8 mouse cellular contexts compared by ENCODE assay signal in genomic region chr4:57451896-57452295, GRCm38 (mm10). TPM values are rescaled to one million over a fixed set of nuclear protein-coding genes. Genes with fewer than 3 reads are reported as not detected.
DNase-seq lines count a peak whose midpoint lies in the region; ATAC-seq and TF ChIP-seq lines count a peak whose summit lies in the region.

No protein-coding gene starts in this region.

- H3K9me3 ChIP-seq in ES-E14 (ENCODE audit: control insufficient read depth, insufficient read depth, low read depth, low read length): no peaks in the 10 kb centered on the region

- no peak for ATAC-seq in megakaryocyte-erythroid progenitor cell, adult 5-6 weeks (replicated peaks; ENCODE audit: low FRiP score, low TSS enrichment, poor library complexity, severe bottlenecking)

- in situ Hi-C loops in ES-E14 (cut with MboI; ENCODE audit: low sequenced_read_pairs in 2 of 2, unreplicated experiment in 2 of 2): no loop called here

- H3K36me3 ChIP-seq in ES-E14 (ENCODE audit: control insufficient read depth, insufficient read depth, low read length, poor library complexity, severe bottlenecking): no peaks in the 10 kb centered on the region

- peak in 1 of 2 experiments; percentile 35 for DNase-seq in layer of hippocampus, adult 2 months (ENCODE audit: low spot score in 2 of 2)
- no peak for DNase-seq in layer of hippocampus, postnatal 14 days (ENCODE audit: low spot score in 2 of 2)
- peak; percentile 47 for DNase-seq in ES-E14 (ENCODE audit: low read depth, low spot score)
- peak; percentile 2 for DNase-seq in c-Kit-positive CD71-positive TER-119-negative erythroid progenitor cells, embryonic 14.5 days (ENCODE audit: low read depth)
- peak; percentile 53 for DNase-seq in gastrocnemius, postnatal 10 days
- peak; percentile 63 to 66 for DNase-seq in kidney, postnatal 25 days
- DNase-seq in naive thymus-derived CD4-positive, alpha-beta T cell, adult 2 months (ENCODE audit: low read depth): peak; percentile 32

- H3K27ac ChIP-seq in layer of hippocampus, adult 2 months: no peak overlapping the region
- H3K27ac ChIP-seq in ES-E14 (ENCODE audit: insufficient read depth, low read depth, low read length, poor library complexity, severe bottlenecking): no peak overlapping the region

- H3K4me3 ChIP-seq in layer of hippocampus, adult 2 months: no peak overlapping the region
- no peak overlapping the region for H3K4me3 ChIP-seq in ES-E14 (ENCODE audit: insufficient read depth in 1 of 2, low read depth in 1 of 2, low read length in 2 of 2, poor library complexity in 1 of 2, severe bottlenecking in 1 of 2)

- peak; percentile 79 for TF ChIP-seq CTCF in layer of hippocampus, adult 2 months (conservative IDR thresholded peaks at IDR 0.05)

- no peaks in the 10 kb centered on the region for H3K4me1 ChIP-seq in ES-E14 (ENCODE audit: control insufficient read depth in 2 of 2, insufficient read depth in 2 of 2, low read length in 2 of 2, poor library complexity in 1 of 2)

- no peak overlapping the region for H3K9ac ChIP-seq in ES-E14 (ENCODE audit: insufficient read depth, low read depth, low read length, poor library complexity, severe bottlenecking)

TF ChIP-seq in ES-E14, 5 proteins besides CTCF, POLR2A, EP300 and RAD21:
- TF ChIP-seq HCFC1 (IDR thresholded peaks at IDR 0.05; ENCODE audit: borderline replicate concordance, insufficient read depth, low read length) (no peak), CHD2 (IDR thresholded peaks at IDR 0.05; ENCODE audit: low read depth, low read length) (no peak), ZNF384 (IDR thresholded peaks at IDR 0.05; ENCODE audit: low read depth, low read length) (no peak), ZC3H11A (IDR thresholded peaks at IDR 0.05; ENCODE audit: borderline replicate concordance, low read depth, low read length) (no peak), MAFK (IDR thresholded peaks at IDR 0.05; ENCODE audit: insufficient read depth, low read depth, low read length) (no peak)

RNA-seq across cellular contexts. Expression of gene Palm2, which starts 17.8 kb away (rescaled TPM):
- 10 to 100 TPM; 58.1 to 60.8 TPM for total RNA-seq in layer of hippocampus, adult 2 months (2021)
- 10 to 100 TPM; 48.6 to 57.0 TPM for total RNA-seq in layer of hippocampus, postnatal 14 days (2021)
- 1.8 and 2.2 TPM in 2 replicates for total RNA-seq in ES-E14 (2012; rRNA removed)
- 1 to 10 TPM; 4.1 to 9.1 TPM for total RNA-seq in gastrocnemius, postnatal 10 days (2021)
- total RNA-seq in megakaryocyte-erythroid progenitor cell, adult 5-6 weeks (2014; fragmentation: Nextera tagmentation): not detected in 2 replicates
- total RNA-seq in megakaryocyte-erythroid progenitor cell, adult 5-6 weeks (2017): not detected in 2 replicates

Comparison
In these comparisons a context has a peak if more than half of its experiments do, and no peak if none do; other contexts are left out.
1. DNase-seq: peak in ES-E14 (single experiment), c-Kit-positive CD71-positive TER-119-negative erythroid progenitor cells, embryonic 14.5 days (single experiment), gastrocnemius, postnatal 10 days (single experiment), kidney, postnatal 25 days (2 of 2) and naive thymus-derived CD4-positive, alpha-beta T cell, adult 2 months (single experiment); none in layer of hippocampus, postnatal 14 days (0 of 2).
2. RNA of gene Palm2, which starts 17.8 kb away (total RNA-seq): 58.1 to 60.8 TPM in layer of hippocampus, adult 2 months and 48.6 to 57.0 TPM in layer of hippocampus, postnatal 14 days; 4.1 to 9.1 TPM in gastrocnemius, postnatal 10 days, 1.8 to 2.2 TPM in ES-E14 and not detected in megakaryocyte-erythroid progenitor cell, adult 5-6 weeks; every median in the first group is over 4 times any median in the second.